Mouse (Mus musculus): ENCODE results near the gene Mri1.

Mri1 gene

GRCm38 (mm10) chr8:84236998-84237473 is 20.1 kb downstream of the Mri1 start, which contains the start of gene Zswim4:
Gene Zswim4 (minus strand): TSS chr8:84237055.
- DNase-seq (ENCODE audit: low spot score): peak; percentile 99

- no peak for DNase-seq (ENCODE audit: low spot score)
Observed at GRCm38 (mm10) chr8:84236410-84236997, 20.6 kb downstream of the Mri1 start.

DNA sequence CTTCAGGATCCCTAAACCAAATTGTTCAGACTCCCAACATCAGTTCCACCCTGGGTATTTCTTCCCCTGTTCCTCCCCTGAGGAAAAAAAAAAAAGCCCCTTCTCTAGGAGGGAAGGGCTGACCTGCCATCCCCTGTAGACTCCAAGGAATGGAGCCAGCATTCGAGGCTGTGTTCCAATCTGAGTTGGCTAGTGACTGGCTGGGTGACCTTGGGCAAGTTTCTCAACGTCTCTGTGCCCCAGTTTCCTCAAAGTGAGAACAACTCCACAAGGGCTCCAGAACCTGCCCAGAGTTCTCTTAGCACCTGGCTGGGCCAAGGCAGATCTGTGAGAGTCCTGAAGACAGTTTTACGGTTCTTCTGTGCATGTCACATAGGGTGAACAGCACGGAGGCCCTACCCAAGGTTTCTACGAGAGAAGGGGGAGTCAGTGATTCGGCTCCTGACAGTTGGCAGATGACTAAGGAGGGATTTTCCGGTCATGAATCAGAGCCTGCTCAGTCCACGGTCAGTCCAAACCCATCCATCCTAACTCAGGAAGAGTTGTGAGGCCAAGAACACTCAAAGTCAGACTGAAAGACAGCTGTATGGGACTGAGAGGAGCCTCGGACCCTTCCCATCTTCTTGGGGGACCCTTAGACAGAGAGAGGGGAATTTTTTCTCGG is 21.2 kb downstream of the Mri1 start:
- no peak for DNase-seq (ENCODE audit: low spot score)

DNA sequence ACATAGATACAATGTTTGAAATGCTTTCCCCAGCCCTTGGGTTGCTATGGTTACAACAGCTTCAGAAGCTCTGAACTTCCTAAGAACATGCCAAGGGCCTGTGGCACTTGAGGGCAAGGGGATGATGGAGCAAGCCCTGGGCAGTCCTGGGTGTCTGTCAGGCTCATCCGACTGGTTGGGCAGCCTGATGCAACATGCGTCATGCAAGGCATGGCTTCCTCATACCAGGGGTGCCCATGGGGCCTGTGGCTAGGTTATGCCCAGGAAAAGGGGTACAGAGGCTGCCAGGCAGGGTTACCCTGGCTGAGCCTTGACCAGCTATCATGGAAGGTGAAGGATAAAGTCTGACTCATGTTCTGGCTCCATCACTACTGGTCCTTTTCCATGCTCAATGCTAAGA is 24.1 kb downstream of the Mri1 start:
- no peak for DNase-seq (ENCODE audit: low spot score)

DNA sequence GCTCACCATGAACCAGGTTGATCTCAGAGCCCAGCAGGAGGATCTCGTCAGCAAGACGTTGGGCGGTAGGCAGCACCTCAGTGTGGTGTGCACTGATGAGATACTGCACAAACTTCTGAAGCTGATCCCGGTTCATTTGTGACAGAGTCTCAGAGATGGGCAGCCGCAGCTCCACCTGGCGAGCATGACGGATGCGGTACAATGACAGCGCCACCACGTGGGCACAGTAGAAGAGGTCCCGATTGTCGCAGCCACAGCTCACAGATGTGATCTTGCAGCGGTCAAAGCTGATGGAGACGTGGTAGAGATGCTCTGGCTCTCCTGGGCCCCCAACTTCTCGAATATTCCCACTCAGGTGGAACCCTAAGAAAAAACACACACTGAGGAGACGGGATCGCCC is 26.4 kb downstream of the Mri1 start:
- no peak for DNase-seq (ENCODE audit: low spot score)

DNA sequence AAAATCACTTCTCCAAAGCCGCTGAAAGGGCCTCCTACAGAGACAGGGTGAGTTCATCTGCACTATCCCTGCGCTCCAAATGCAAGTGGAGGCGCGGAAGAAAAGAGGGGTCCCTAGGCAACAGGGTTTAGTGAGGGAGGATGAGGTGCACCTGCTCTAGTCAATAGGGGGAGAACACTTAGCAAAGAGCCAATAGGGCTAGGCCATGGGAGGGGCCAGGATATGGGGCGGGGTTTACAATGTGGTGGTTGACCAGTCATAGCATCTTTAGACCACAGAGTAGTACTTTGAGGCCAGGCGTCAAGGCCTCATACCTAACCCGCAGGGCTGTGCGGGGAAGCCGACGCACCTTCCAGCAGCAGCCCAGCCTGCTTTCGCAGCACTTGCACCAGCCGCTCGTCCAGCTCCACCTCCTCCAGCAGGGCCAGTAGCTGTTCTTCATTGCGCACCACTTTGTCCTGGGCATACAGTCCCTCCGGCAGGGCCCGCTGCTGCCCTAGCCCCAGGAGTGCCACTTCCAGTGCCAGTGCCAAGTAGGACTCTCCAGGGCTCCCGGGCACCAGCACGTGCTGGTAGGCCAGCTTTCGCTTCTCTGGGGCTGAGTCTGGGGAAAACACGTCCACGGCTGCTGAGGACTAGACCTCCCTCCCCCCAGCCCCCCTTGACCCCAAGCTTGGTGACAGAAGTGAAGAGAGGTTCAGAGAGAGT is 33.6 kb downstream of the Mri1 start:
- DNase-seq (ENCODE audit: low spot score): no peak

GRCm38 (mm10) chr8:84222566-84223165 is 34.5 kb downstream of the Mri1 start:
- DNase-seq (ENCODE audit: low spot score): no peak

DNA sequence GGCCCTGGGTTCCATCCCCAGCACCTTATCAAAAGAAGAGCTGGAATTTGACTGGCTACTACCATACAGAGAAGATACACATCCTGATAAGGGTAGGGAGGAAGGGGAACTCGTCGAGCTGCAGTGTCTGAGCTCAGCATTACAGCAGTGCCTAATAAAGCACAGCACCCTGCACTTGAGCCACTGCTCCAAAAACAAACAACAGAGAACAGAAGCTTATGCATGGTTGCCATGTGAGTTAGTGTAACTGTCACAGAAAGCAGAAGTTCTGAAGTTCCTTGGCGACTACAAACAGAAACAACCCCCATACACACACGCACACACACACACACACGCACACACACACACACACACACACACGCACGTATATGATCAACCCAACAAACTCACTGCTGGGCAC is 37.0 kb downstream of the Mri1 start:
- DNase-seq (ENCODE audit: low spot score): no peak

DNA sequence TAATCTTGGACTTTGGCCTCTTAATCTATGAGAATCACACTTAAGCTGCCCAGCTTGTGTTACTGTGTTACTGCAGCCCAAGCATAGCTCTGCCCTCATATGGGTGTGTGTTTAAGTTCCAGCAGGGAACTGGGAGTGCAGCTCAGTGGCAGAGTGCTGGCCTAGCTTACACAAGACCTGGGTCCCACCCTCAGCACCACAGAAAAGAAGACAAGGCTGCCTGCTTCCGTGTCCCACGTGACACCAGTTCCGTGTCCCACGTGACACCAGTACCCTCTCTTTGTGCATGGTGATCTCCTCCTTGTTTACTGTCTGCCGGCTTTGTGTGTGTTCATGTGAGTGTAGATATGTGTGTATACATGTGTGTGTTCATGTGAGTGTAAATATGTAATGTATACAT is 39.0 kb downstream of the Mri1 start:
- no peak for DNase-seq (ENCODE audit: low spot score)

GRCm38 (mm10) chr8:84217206-84217605 is 39.9 kb downstream of the Mri1 start:
- DNase-seq (ENCODE audit: low spot score): no peak

- DNase-seq (ENCODE audit: low spot score): no peak
Observed at GRCm38 (mm10) chr8:84213277-84213676, 43.8 kb downstream of the Mri1 start.

DNA sequence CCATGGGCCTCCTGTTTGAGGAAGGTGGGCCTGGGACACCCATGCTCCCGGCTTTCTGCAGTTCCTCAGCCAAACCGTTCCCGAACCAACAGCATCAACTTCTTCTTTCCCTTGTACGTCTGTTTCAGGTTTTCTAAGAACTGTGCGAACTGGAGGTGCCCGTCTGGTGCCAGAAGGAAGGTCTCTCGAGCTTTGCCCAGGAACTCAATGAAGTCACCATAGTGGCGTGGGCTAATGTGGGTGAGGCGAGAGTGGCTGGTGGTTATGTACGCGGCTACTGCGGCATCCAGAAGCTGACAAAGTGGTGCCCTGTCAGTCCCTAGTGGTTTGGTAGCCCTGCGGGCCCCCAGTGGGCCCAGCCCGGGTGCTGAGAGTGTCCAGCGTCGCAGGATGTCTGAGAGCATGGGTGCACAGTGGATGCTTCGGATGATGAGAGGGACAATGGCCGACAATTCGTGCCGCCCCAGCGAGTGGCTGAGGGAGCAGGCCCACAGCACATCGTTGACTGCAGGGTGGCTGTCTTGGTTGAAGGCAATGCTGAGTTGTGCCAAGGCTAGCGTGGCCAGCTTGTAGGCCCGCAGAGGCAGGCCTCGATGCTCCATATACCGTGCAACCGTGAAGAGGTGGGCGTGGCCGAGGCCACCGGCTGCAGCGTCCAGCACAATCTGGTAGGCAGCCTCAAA is 45.1 kb downstream of the Mri1 start:
- DNase-seq (ENCODE audit: low spot score): no peak

DNA sequence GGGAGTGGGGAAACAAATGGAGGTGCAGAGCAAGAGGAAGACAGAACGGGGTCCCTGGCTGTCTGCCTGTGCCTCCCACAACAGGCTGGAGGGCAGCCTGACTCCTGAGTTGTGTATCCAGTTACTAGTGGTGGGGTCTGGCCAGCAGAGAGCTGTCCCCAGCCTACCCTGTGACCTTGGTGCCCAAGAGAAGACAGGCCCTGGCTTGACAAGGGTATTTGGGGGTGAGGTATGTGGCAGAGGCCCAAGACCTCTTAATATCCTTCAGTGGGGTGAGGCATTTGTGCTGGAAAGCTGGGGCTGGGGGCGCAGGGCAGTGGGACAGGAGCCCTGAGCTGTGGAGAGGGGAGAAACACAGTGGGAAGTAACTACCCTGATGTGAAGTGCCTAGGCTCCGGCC is 45.9 kb downstream of the Mri1 start:
- no peak for DNase-seq (ENCODE audit: low spot score)

DNA sequence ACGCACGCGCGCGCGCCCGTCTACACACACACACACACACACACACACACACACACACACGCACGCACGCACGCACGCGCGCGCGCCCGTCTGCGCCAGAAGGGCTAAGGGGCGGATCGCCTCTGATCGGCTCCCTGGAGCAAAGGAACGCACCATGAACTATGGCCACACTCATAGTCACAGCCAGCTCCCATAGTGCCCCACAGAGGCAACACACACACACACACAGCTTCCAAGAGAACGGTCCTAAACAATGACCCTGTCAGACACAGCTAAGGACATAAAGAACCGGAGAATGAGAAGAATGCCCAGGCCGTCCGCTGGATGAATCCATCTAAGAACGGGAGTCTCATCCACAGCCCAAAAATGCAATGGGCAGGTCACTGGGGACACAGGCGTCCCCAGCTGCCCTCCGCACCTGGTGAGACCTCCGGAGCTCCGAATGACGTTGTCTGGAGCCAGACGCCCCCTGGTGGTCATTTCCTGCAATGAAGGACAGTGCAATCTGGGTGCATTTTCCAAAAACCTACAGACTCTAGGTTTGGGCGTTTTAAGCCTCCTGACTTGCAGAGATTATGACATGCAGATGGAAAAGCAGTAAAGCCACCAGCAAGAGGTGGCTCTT is 46.8 kb downstream of the Mri1 start:
- DNase-seq (ENCODE audit: low spot score): peak; percentile 90

DNA sequence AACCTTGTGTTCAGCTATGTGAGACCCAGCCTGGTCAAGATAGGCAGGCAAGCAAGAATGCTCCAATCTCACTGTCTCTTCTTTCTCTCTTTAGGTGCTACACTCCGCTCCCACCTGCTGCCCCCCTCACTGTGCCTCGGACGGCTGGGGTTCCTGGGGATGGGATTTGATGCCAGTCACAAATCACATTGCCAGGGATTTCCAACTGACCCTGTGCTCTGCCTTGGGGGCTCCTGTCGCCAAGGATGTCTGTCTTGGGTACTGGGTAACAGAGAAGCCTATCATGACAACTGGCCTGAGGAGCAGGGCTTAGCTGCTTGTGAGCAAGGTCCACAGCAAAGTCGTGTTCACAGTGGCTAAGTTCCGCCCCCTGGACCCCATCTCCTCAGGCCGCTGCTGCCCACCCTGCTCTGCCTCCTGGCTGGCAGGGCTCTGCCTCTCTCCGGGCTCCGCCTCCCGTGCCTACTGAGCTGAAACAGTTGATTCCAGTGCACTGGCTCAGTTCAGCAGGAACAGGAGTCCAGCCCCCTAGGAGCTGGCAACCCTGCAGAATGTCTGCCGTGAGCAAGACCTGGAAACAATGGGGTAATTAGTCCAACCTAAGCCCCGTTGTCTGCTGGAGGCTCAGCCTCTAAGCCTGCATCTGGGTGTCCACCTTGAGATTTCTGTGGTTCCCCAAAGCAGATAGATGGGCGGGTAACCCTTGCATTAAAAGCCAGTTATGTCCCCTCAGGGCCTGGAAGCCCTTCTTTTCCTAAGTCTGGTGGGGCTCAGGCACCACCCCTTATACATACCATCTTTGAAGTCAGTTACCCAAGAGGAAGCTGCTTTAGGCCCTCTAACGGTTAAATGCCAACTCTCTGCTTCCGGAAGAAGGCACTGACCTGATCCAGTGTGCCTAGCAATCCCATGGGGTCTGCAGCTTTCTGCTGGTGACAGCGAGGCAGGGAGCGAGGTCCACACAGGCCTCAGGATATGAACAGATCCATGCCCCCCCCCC is 48.4 kb downstream of the Mri1 start:
- no peak for DNase-seq (ENCODE audit: low spot score)

DNA sequence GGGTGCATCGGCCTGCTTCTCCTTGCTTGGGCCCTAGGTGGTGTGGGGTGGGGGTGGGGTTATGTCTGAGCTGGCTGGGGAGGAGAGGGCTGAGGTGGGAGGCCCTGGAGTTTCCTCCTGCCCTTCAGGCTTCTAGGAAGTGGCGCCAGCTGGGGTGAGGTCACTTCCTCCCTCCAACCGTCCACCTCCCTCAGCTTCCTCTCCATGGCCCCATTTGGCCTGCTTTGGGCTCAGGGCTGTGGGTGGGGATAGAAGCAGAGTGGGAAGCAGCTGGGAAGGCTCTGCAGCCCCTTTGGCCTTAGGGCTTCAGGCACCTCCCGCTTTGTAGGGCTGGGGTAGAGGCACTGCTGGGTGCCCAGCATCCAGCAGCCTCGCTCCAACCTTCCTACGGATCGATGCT is 49.3 kb downstream of the Mri1 start:
- DNase-seq (ENCODE audit: low spot score): no peak

GRCm38 (mm10) chr8:84206666-84207065 is 50.5 kb downstream of the Mri1 start:
- DNase-seq (ENCODE audit: low spot score): no peak

DNA sequence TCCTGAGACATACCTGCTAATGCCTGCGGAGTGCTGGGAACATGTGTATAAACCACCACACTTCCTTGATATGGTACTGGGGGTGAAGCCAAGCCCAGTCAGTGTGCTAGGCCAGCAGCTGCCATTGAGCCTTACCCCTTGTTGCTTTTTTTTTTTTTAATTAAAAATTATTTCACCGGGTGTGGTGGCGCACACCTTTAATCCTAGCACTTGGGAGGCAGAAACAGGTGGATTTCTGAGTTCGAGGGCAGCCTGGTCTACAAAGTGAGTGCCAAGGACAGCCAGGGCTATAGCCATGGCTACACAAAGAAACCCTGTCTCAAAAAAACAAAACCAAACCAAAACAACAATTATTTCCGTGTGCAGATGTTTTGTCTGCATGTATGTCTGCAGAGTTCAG is 52.1 kb downstream of the Mri1 start:
- no peak for DNase-seq (ENCODE audit: low spot score)

GRCm38 (mm10) chr8:84203975-84204772 is 53.0 kb downstream of the Mri1 start:
- no peak for DNase-seq (ENCODE audit: low spot score)
